Comparison of ENCODE assay signal across 9 mouse cellular contexts in the genomic region with DNA sequence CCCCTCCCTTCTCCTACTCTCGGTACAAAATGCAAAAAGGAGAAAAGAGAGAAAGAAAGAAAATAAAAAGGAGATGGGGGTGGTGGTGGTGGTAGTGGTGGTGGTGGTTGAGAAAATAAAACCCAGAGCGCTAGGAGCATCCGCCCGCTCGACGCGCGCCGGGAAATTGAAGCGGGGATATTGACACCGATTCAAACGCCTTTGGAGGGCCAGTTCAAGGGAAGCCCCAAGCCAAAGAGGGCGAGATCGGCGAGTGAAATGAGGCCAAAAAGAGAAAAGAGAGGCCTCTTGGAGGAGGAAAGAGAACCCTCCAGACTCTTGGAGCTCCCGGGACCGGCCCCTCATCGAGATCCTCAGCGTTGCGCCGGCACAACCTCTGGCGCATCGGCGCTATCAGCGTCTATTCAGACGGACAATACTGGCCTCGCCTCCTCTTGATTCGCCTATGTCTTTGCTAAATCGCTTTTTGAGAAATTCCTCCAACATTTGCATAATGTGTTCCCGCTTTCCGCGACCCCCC. TPM values are rescaled to one million over a fixed set of nuclear protein-coding genes. Genes with fewer than 3 reads are reported as not detected.
A peak's percentile ranks its signal among the peaks of the same experiment; 100 is the strongest.
DNase-seq lines count a peak whose midpoint lies in the region; ATAC-seq lines count a peak whose summit lies in the region.
"Had no signal": no experiment of that assay in that cellular context is flagged by ENCODE, and none has a peak within 500 bp of the region (broad histone marks: within the 10 kb centered on the region; RNA-seq: fewer than 3 reads in every experiment).

No protein-coding gene starts in this region.

- peak overlapping the region; percentile 33; the same call in 1 of the 2 replicates for H3K27ac ChIP-seq in lung, embryonic 15.5 days
- H3K27ac ChIP-seq in forebrain, embryonic 10.5 days = peak overlapping the region; percentile 65; the same call in 1 of the 2 replicates
- H3K27ac ChIP-seq in limb, embryonic 10.5 days = no peak overlapping the region
- H3K27ac ChIP-seq in stomach, embryonic 14.5 days (ENCODE audit: low read length) = no peak overlapping the region
- H3K27ac ChIP-seq: macrophage had no signal

- intact Hi-C loops in gastrocnemius, postnatal 36 days (cut with DNase I) = no loop called here

- DNase-seq in lung, postnatal 10 days = no peak
- no peak for DNase-seq in forebrain, embryonic 10.5 days (ENCODE audit: extremely low spot score, low spot score)
- peak; percentile 69 for DNase-seq in limb, embryonic 10.5 days (ENCODE audit: low spot score)
- DNase-seq in gastrocnemius, postnatal 36 days = no peak
- no peak for DNase-seq in adrenal gland, adult 18-20 months (ENCODE audit: low spot score in 2 of 2)
- no peak for DNase-seq in adrenal gland, postnatal 36 days

- H3K4me3 ChIP-seq in lung, embryonic 15.5 days = peak overlapping the region; percentile 48
- H3K4me3 ChIP-seq in forebrain, embryonic 10.5 days = peak overlapping the region; percentile 54
- H3K4me3 ChIP-seq in limb, embryonic 10.5 days = peak overlapping the region; percentile 51
- H3K4me3 ChIP-seq in stomach, embryonic 14.5 days (ENCODE audit: low read depth, low read length) = peak overlapping the region; percentile 30

- peak overlapping the region; percentile 41; the same call in 1 of the 2 replicates for H3K9ac ChIP-seq in lung, embryonic 15.5 days
- H3K9ac ChIP-seq in stomach, embryonic 14.5 days (replicated peaks; ENCODE audit: low read depth, low read length) = no peak overlapping the region

- whole genome bisulfite sequencing in lung, embryonic 15.5 days = under 1% methylated on average over 32 of the region's 32 CpGs
- WGBS in forebrain, embryonic 10.5 days = under 1% methylated on average over 32 of the region's 32 CpGs
- WGBS in limb, embryonic 10.5 days = under 1% methylated on average over 32 of the region's 32 CpGs
- WGBS in stomach, embryonic 14.5 days = under 1% methylated on average over 32 of the region's 32 CpGs

- H3K4me1 ChIP-seq in lung, embryonic 15.5 days = peaks cover 37% of the 10 kb centered on the region
- H3K4me1 ChIP-seq in forebrain, embryonic 10.5 days = peaks cover 43% of the 10 kb centered on the region
- peaks cover 50% of the 10 kb centered on the region for H3K4me1 ChIP-seq in limb, embryonic 10.5 days
- peaks cover 23% of the 10 kb centered on the region for H3K4me1 ChIP-seq in stomach, embryonic 14.5 days (ENCODE audit: control insufficient read depth, insufficient read depth, low read length)

- ATAC-seq in lung, embryonic 15.5 days (ENCODE audit: borderline replicate concordance, extremely low read depth, low FRiP score, low TSS enrichment) = no peak
- no peak for ATAC-seq in stomach, embryonic 14.5 days (ENCODE audit: insufficient number of reproducible peaks, insufficient read depth, low FRiP score, low read depth)

- H3K36me3 ChIP-seq in lung, embryonic 15.5 days = no peaks in the 10 kb centered on the region
- H3K36me3 ChIP-seq in forebrain, embryonic 10.5 days (replicated peaks) = no peaks in the 10 kb centered on the region
- no peaks in the 10 kb centered on the region for H3K36me3 ChIP-seq in limb, embryonic 10.5 days
- H3K36me3 ChIP-seq in stomach, embryonic 14.5 days (ENCODE audit: control insufficient read depth, insufficient read depth, low read length) = no peaks in the 10 kb centered on the region

- H3K27me3 ChIP-seq in lung, embryonic 15.5 days = peaks cover 97% of the 10 kb centered on the region
- H3K27me3 ChIP-seq in forebrain, embryonic 10.5 days (ENCODE audit: poor library complexity, severe bottlenecking) = peaks cover 100% of the 10 kb centered on the region
- peaks cover 100% of the 10 kb centered on the region for H3K27me3 ChIP-seq in limb, embryonic 10.5 days (ENCODE audit: low read depth, poor library complexity, severe bottlenecking)
- H3K27me3 ChIP-seq in stomach, embryonic 14.5 days (ENCODE audit: control insufficient read depth, insufficient read depth, low read length) = peaks cover 69% of the 10 kb centered on the region

- H3K9me3 ChIP-seq in lung, embryonic 15.5 days = no peaks in the 10 kb centered on the region
- no peaks in the 10 kb centered on the region for H3K9me3 ChIP-seq in forebrain, embryonic 10.5 days
- no peaks in the 10 kb centered on the region for H3K9me3 ChIP-seq in limb, embryonic 10.5 days (replicated peaks)
- no peaks in the 10 kb centered on the region for H3K9me3 ChIP-seq in stomach, embryonic 14.5 days (ENCODE audit: control insufficient read depth, low read depth, low read length)

- H3K4me2 ChIP-seq in lung, embryonic 15.5 days = peak overlapping the region; percentile 84
- H3K4me2 ChIP-seq in stomach, embryonic 14.5 days (replicated peaks; ENCODE audit: low read depth, low read length) = peak overlapping the region; percentile 71

RNA-seq across cellular contexts. Expression of a gene that starts 0.7 kb away (rescaled TPM):
- 6.4 and 8.1 TPM in 2 replicates for polyA plus RNA-seq in lung, embryonic 15.5 days (2015; fragmentation: Nextera tagmentation; extraction: Ambion mirVana)
- polyA plus RNA-seq in forebrain, embryonic 10.5 days (2016; fragmentation: Nextera tagmentation; extraction: Ambion mirVana) = 2.2 and 2.8 TPM in 2 replicates
- polyA plus RNA-seq in limb, embryonic 10.5 days (2016; fragmentation: Nextera tagmentation; extraction: Ambion mirVana) = 0.94 and 1.0 TPM in 2 replicates
- 0.87 and 1.5 TPM in 2 replicates for polyA plus RNA-seq in stomach, embryonic 14.5 days (2014; fragmentation: Nextera tagmentation; extraction: Ambion mirVana)
- 1 to 10 TPM; 2.4 to 2.8 TPM for total RNA-seq in gastrocnemius, postnatal 36 days (2021)
- 1 to 10 TPM in 1 of 2 experiments, under 1 TPM in 1; 0.76 to 1.5 TPM for total RNA-seq in adrenal gland, adult 18-20 months (2021)
- 1 to 10 TPM; 1.6 to 1.8 TPM for total RNA-seq in adrenal gland, postnatal 36 days (2021)
- polyA plus RNA-seq: macrophage had no signal

RNA-seq across cellular contexts. Expression of a gene that starts 31.7 kb away (rescaled TPM):
- 31.1 and 32.4 TPM in 2 replicates for polyA plus RNA-seq in lung, embryonic 15.5 days (2015; fragmentation: Nextera tagmentation; extraction: Ambion mirVana)
- 24.2 and 28.7 TPM in 2 replicates for polyA plus RNA-seq in forebrain, embryonic 10.5 days (2016; fragmentation: Nextera tagmentation; extraction: Ambion mirVana)
- polyA plus RNA-seq in limb, embryonic 10.5 days (2016; fragmentation: Nextera tagmentation; extraction: Ambion mirVana) = 23.0 and 27.1 TPM in 2 replicates
- polyA plus RNA-seq in stomach, embryonic 14.5 days (2014; fragmentation: Nextera tagmentation; extraction: Ambion mirVana) = 33.8 and 42.6 TPM in 2 replicates
- total RNA-seq in gastrocnemius, postnatal 36 days (2021) = 10 to 100 TPM; 13.5 to 18.8 TPM
- total RNA-seq in adrenal gland, adult 18-20 months (2021) = 10 to 100 TPM; 26.0 to 30.6 TPM
- total RNA-seq in adrenal gland, postnatal 36 days (2021) = 10 to 100 TPM; 24.3 to 28.4 TPM

RNA-seq across cellular contexts. Expression of a gene that starts 32.1 kb away (rescaled TPM):
- polyA plus RNA-seq in lung, embryonic 15.5 days (2015; fragmentation: Nextera tagmentation; extraction: Ambion mirVana) = 70.5 and 73.5 TPM in 2 replicates
- polyA plus RNA-seq in forebrain, embryonic 10.5 days (2016; fragmentation: Nextera tagmentation; extraction: Ambion mirVana) = 71.8 and 72.1 TPM in 2 replicates
- 74.4 and 85.3 TPM in 2 replicates for polyA plus RNA-seq in limb, embryonic 10.5 days (2016; fragmentation: Nextera tagmentation; extraction: Ambion mirVana)
- 78.4 and 78.7 TPM in 2 replicates for polyA plus RNA-seq in stomach, embryonic 14.5 days (2014; fragmentation: Nextera tagmentation; extraction: Ambion mirVana)
- 10 to 100 TPM; 28.9 to 31.1 TPM for total RNA-seq in gastrocnemius, postnatal 36 days (2021)
- 10 to 100 TPM; 26.7 to 29.8 TPM for total RNA-seq in adrenal gland, adult 18-20 months (2021)
- total RNA-seq in adrenal gland, postnatal 36 days (2021) = 10 to 100 TPM; 28.9 to 30.8 TPM

RNA-seq across cellular contexts. Expression of a gene that starts 55.2 kb away (rescaled TPM):
- 3.1 and 3.6 TPM in 2 replicates for polyA plus RNA-seq in lung, embryonic 15.5 days (2015; fragmentation: Nextera tagmentation; extraction: Ambion mirVana)
- 0.56 TPM in 1 of 2 replicates, not detected in the other for polyA plus RNA-seq in forebrain, embryonic 10.5 days (2016; fragmentation: Nextera tagmentation; extraction: Ambion mirVana)
- 0.35 TPM in 1 of 2 replicates, not detected in the other for polyA plus RNA-seq in limb, embryonic 10.5 days (2016; fragmentation: Nextera tagmentation; extraction: Ambion mirVana)
- not detected in 2 replicates for polyA plus RNA-seq in stomach, embryonic 14.5 days (2014; fragmentation: Nextera tagmentation; extraction: Ambion mirVana)
- total RNA-seq in gastrocnemius, postnatal 36 days (2021) = not detected
- total RNA-seq in adrenal gland, adult 18-20 months (2021) = under 1 TPM; 0.46 to 0.61 TPM
- total RNA-seq in adrenal gland, postnatal 36 days (2021) = 1 to 10 TPM in 1 of 2 experiments, under 1 TPM in 1; 0.56 to 1.1 TPM
- polyA plus RNA-seq: macrophage had no signal

RNA-seq across cellular contexts. Expression of a gene that starts 55.3 kb away (rescaled TPM):
- polyA plus RNA-seq in lung, embryonic 15.5 days (2015; fragmentation: Nextera tagmentation; extraction: Ambion mirVana) = 256 and 268 TPM in 2 replicates
- polyA plus RNA-seq in forebrain, embryonic 10.5 days (2016; fragmentation: Nextera tagmentation; extraction: Ambion mirVana) = 189 and 195 TPM in 2 replicates
- polyA plus RNA-seq in limb, embryonic 10.5 days (2016; fragmentation: Nextera tagmentation; extraction: Ambion mirVana) = 208 and 218 TPM in 2 replicates
- polyA plus RNA-seq in stomach, embryonic 14.5 days (2014; fragmentation: Nextera tagmentation; extraction: Ambion mirVana) = 220 and 238 TPM in 2 replicates
- total RNA-seq in gastrocnemius, postnatal 36 days (2021) = 100 to 1,000 TPM; 365 to 379 TPM
- 100 to 1,000 TPM; 208 to 312 TPM for total RNA-seq in adrenal gland, adult 18-20 months (2021)
- total RNA-seq in adrenal gland, postnatal 36 days (2021) = 100 to 1,000 TPM; 205 to 220 TPM

Comparison
In these comparisons a context has a peak if more than half of its experiments do, and no peak if none do; other contexts are left out.
1. H3K27ac ChIP-seq: peak in lung, embryonic 15.5 days (single experiment) and forebrain, embryonic 10.5 days (single experiment); none in limb, embryonic 10.5 days (single experiment) and stomach, embryonic 14.5 days (single experiment).
2. Peak in every context shown above with its lines, with median percentiles within 50 percentile points of each other: H3K4me3 ChIP-seq.